Mouse (Mus musculus): Measurements from ENCODE around the gene Mtmr1.

Mtmr1 gene

DNA sequence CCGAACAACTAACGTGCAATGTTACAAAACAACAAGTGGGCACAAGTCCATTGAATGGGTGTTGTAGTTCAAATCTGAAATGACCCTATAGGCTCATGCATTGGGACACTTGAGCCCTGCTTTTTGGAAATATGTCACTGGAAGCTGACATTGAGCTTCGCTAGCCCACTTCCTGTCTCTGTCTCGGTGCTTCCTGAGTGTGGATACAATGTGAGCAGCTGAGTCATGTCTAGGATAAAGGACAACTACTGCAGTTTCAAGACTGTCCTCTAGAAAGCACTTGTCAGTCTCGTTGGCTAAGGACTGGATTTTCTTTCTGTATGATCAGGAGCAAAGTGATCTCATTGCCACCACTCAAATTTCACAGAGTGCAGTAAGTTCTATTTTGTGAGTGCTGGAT lies 78.4 kb downstream of the Mtmr1 start:
- no peak for DNase-seq (ENCODE audit: low spot score)

DNA sequence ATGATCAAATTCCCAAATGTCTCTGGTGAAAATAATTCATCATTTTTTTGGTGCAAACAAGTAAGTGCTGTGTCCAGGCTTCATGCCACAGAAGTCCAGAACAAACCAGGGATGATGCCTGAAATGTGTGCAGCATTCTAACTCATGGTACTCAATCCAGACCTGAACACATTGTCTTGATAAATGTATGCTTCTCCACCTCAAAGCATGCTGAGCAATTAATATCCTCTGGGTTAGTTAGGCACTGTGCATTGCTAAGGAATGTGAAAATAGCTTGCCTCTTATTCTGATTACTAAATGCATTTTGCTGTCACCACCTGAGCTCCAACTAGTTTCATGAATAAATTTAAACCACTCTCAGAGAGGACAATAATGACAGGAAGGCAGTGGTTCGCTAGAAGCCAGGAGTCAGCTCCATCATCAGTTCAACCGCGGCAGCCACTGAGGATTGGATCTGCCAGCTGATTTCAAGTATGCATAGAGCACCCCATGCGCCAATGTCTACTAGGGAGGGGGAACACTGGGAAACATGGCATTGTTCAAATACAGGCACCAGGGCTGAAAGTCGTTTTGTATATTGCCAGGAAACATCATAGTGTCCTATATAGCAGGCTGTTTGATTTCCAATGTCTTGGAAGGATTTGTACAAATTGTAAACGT lies 91.6 kb downstream of the Mtmr1 start:
- DNase-seq (ENCODE audit: low spot score), result no peak

DNA sequence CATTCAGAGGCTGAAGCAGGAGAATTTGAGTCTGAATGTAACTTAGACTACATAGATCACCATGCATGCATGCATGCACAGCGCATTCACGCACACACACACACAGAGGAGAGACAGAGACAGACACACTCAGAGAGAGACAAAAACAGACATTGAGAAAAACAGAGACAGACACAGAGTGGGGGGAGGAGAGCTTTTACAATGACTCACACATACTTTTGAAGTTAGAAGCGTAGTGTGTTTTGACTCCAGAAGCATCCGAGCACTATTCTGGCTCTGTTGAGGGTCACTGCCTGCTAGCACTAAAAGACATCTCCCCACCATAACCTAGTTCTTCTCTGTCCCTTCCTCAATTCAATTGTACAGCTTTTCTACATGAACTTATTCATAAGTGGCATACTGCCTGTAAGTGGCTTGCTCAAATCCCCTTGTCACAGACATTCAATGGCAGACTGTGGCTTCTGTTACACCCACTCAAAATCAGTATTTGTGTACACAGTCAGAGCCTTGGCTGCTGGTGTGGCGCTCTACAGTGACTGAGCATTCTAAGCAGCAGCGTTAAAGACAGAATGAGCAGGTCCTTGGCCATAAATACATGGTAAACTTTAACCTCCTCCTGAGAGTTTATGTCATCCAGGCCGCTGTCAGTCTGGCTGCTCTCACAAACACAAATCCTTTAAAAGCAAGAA lies 99.7 kb downstream of the Mtmr1 start:
- no peak for DNase-seq (ENCODE audit: low spot score)

DNA sequence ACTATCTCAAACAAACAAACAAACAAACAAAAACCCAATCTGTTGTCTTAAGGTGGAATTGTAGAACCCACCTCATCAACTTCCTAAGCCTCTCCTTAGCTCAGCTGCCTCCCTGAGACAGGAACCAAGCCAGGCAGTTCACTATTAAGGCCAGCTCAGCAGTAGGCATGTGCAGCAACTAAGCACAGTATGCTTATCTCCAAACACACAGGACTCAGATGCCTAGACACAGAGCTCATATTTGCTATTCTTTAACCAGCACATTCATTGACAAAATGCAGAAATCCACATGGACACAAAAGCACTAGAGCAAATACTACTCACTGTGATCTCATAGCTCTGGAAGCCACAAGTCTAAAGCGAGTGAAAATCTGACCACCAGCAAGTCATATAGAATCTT lies 100.9 kb downstream of the Mtmr1 start:
- no peak for DNase-seq (ENCODE audit: low spot score)

DNA sequence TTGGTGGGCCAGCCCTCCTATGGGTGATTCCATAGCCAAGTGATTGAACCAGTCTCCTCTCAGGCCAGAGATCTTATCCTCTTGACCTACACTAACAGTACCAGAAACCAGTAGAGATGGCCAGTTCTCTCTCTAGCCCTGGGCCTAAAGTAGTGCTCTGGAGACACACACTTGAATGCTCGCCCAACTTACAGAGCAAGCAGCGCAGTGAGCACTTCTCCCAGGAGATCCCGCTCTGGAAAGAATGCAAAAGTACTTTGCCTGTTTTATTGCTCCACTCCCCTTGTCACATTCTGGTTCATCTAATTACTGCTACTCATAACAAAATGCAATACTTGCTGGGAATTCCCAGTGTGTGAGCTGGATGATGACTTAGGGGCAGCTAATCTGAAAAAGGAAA lies 102.9 kb downstream of the Mtmr1 start:
- no peak for DNase-seq (ENCODE audit: low spot score)

All from ovary, adult 18-20 months (tissue).